Mouse (Mus musculus): ENCODE results near the gene Usp54. TPM values are rescaled to one million over a fixed set of nuclear protein-coding genes. Genes with fewer than 3 reads are reported as not detected.

Gene Usp54
- polyA plus RNA-seq, 1 experiment from 2014 or later = 0.58 TPM

DNA sequence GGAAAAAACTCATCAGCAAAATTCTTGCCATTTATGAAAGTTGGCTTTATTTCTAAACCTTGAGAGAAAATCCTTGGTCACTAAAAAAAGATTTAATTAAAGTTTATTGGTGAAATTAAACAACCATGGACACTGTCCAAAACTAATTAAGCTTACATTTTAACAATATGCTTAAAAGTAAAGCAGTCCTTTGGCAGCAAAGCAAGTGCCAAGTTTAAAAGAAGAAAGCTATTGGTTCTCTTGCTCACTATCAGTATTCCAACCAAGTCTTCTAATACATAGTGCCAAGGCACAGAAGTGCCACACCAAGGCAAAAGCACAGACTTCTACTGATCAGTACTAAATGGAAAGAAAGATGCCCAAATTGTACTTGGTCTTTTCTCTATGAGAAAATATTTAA lies 21.7 kb downstream of the Usp54 start:
- Histone ChIP-seq H3K4me1 (ENCODE audit: insufficient read depth) (peaks cover 8% of the 10 kb centered on the region; the same call in 1 of the 2 replicates), H3K27ac (ENCODE audit: low read depth) (no peak overlapping the region), H3K4me2 (ENCODE audit: low read depth, low read length) (no peak overlapping the region), H3K27me3 (ENCODE audit: insufficient read depth, low read length) (no peaks in the 10 kb centered on the region), H3K36me3 (replicated peaks; ENCODE audit: insufficient read depth, low read length) (no peaks in the 10 kb centered on the region), H3K9ac (replicated peaks) (no peak overlapping the region), H3K4me3 (ENCODE audit: low read depth, low read length) (no peak overlapping the region), H3K9me3 (ENCODE audit: low read length) (no peaks in the 10 kb centered on the region)
- ATAC-seq (no peak), DNase-seq (no peak)
- TF ChIP-seq CTCF (IDR thresholded peaks at IDR 0.05; ENCODE audit: low read depth) (no peak), EP300 (IDR thresholded peaks at IDR 0.05; ENCODE audit: low read depth) (no peak)

DNA sequence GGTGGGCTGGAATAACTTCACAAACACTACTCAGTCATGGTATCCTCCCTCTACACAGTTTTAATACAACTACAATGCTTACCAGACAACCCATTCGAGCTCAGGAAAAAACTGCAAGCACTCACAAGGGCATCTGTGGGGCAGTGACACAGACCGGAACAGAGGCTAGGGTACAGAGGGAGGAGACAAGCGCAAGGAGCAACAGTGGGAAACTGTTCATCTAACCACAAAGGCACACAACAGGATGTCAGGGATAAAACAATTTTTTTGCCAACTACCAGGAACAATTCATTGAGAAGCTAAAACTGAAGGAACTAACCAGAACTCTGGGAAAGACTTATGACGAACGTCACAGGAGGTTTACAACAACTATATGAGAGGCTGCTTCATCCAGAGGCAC lies 22.7 kb downstream of the Usp54 start:
- Histone ChIP-seq H3K4me2 (ENCODE audit: low read depth, low read length) (peak overlapping the region; percentile 7; the same call in 1 of the 2 replicates), H3K27me3 (ENCODE audit: insufficient read depth, low read length) (no peaks in the 10 kb centered on the region), H3K27ac (ENCODE audit: low read depth) (peak overlapping the region; percentile 46; the same call in 1 of the 2 replicates), H3K9ac (replicated peaks) (no peak overlapping the region), H3K36me3 (replicated peaks; ENCODE audit: insufficient read depth, low read length) (no peaks in the 10 kb centered on the region), H3K4me1 (ENCODE audit: insufficient read depth) (peaks cover 8% of the 10 kb centered on the region; the same call in 1 of the 2 replicates), H3K9me3 (ENCODE audit: low read length) (no peaks in the 10 kb centered on the region), H3K4me3 (ENCODE audit: low read depth, low read length) (no peak overlapping the region)
- TF ChIP-seq EP300 (IDR thresholded peaks at IDR 0.05; ENCODE audit: low read depth) = no peak
- TF ChIP-seq CTCF (IDR thresholded peaks at IDR 0.05; ENCODE audit: low read depth) = no peak
- 31% methylated on average over 5 of the region's 5 CpGs for WGBS (ENCODE audit: insufficient replicate concordance)
- DNase-seq (no peak), ATAC-seq (peak; percentile 49)

DNA sequence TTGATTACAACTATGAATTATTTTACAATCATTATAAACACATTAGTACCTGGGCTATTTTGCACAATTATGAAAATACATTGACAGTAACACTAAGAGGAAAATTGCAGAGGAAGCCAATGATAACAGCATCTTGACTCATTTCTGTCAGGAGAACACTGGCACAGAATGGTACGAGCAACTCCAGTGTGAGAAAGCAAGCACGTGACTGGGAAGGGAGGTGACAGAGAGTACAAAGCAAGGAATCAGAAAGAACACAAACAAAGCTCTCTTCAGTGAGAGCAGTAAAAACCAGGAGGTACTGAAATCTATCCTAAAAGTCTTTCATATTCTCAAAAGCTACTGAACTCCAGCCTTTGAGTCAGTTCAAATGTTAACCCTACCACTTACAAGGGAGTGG lies 24.4 kb downstream of the Usp54 start:
- no peak overlapping the region for H3K27ac ChIP-seq (ENCODE audit: low read depth)
- DNase-seq (no peak), ATAC-seq (no peak)
- no peaks in the 10 kb centered on the region for H3K36me3 ChIP-seq (replicated peaks; ENCODE audit: insufficient read depth, low read length)
- H3K4me3 ChIP-seq (ENCODE audit: low read depth, low read length) = no peak overlapping the region
- H3K9me3 ChIP-seq (ENCODE audit: low read length) = no peaks in the 10 kb centered on the region
- H3K9ac ChIP-seq (replicated peaks) = no peak overlapping the region
- peaks cover 8% of the 10 kb centered on the region; the same call in 1 of the 2 replicates for H3K4me1 ChIP-seq (ENCODE audit: insufficient read depth)
- WGBS (ENCODE audit: insufficient replicate concordance) = 35% methylated on average over 2 of the region's 2 CpGs
- TF ChIP-seq CTCF (IDR thresholded peaks at IDR 0.05; ENCODE audit: low read depth) = no peak
- TF ChIP-seq EP300 (IDR thresholded peaks at IDR 0.05; ENCODE audit: low read depth) = no peak
- no peaks in the 10 kb centered on the region for H3K27me3 ChIP-seq (ENCODE audit: insufficient read depth, low read length)
- H3K4me2 ChIP-seq (ENCODE audit: low read depth, low read length) = no peak overlapping the region

DNA sequence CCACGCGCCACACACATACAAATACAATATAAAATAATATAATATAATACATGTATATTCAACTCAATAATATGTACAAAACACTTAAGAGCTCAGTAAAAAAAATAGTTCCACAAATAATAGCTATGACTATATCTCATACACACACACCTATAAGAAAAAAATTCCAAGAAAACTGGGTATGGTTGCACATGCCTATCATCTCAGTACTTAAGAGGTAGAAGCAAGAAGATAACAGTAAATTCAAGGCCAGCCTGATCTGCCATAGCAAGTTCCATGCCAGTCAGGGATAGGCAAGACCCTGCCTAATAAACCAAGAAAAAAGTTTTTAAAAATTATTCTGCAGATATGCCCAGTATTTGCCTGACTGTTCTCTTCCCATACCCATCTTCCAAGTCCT lies 25.8 kb downstream of the Usp54 start:
- no peaks in the 10 kb centered on the region for H3K36me3 ChIP-seq (replicated peaks; ENCODE audit: insufficient read depth, low read length)
- no peak overlapping the region for H3K27ac ChIP-seq (ENCODE audit: low read depth)
- no peaks in the 10 kb centered on the region for H3K27me3 ChIP-seq (ENCODE audit: insufficient read depth, low read length)
- peaks cover 8% of the 10 kb centered on the region; the same call in 1 of the 2 replicates for H3K4me1 ChIP-seq (ENCODE audit: insufficient read depth)
- TF ChIP-seq CTCF (IDR thresholded peaks at IDR 0.05; ENCODE audit: low read depth) (no peak), EP300 (IDR thresholded peaks at IDR 0.05; ENCODE audit: low read depth) (no peak)
- DNase-seq (no peak), ATAC-seq (no peak)
- WGBS (ENCODE audit: insufficient replicate concordance) = 91% methylated on average over 2 of the region's 2 CpGs
- no peak overlapping the region for H3K4me2 ChIP-seq (ENCODE audit: low read depth, low read length)
- H3K9ac ChIP-seq (replicated peaks) = no peak overlapping the region
- no peaks in the 10 kb centered on the region for H3K9me3 ChIP-seq (ENCODE audit: low read length)
- H3K4me3 ChIP-seq (ENCODE audit: low read depth, low read length) = no peak overlapping the region

DNA sequence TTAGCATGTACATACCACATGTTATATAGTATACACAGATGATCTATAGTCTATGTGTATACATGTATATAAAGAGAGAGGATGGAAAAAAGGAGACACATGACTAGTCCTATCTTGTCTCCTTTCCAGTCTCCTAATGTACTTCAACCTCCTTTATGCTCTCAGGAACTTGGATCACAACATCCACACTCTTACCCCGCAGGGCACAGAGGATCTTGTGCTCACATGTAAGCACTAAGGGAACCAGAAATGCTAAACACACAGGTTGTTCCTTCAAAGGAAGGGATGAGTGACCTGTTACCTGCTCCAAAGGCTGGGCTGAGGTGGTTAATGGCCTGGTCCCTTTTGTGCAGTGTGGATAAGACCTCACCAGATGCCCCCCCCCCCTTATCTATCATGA lies 28.0 kb downstream of the Usp54 start:
- no peak for ATAC-seq
- no peaks in the 10 kb centered on the region for H3K9me3 ChIP-seq (ENCODE audit: low read length)
- no peak for DNase-seq
- no peak overlapping the region for H3K27ac ChIP-seq (ENCODE audit: low read depth)
- H3K4me3 ChIP-seq (ENCODE audit: low read depth, low read length) = no peak overlapping the region
- H3K4me1 ChIP-seq (ENCODE audit: insufficient read depth) = 0 out of 2 replicates have a peak, but pooled peaks cover 2% of the 10 kb centered on the region
- no peaks in the 10 kb centered on the region for H3K36me3 ChIP-seq (replicated peaks; ENCODE audit: insufficient read depth, low read length)
- H3K27me3 ChIP-seq (ENCODE audit: insufficient read depth, low read length) = no peaks in the 10 kb centered on the region
- 90% methylated on average over 1 of the region's 1 CpGs for WGBS (ENCODE audit: insufficient replicate concordance)
- no peak overlapping the region for H3K4me2 ChIP-seq (ENCODE audit: low read depth, low read length)
- no peak for TF ChIP-seq CTCF (IDR thresholded peaks at IDR 0.05; ENCODE audit: low read depth)
- no peak for TF ChIP-seq EP300 (IDR thresholded peaks at IDR 0.05; ENCODE audit: low read depth)
- H3K9ac ChIP-seq (replicated peaks) = no peak overlapping the region

DNA sequence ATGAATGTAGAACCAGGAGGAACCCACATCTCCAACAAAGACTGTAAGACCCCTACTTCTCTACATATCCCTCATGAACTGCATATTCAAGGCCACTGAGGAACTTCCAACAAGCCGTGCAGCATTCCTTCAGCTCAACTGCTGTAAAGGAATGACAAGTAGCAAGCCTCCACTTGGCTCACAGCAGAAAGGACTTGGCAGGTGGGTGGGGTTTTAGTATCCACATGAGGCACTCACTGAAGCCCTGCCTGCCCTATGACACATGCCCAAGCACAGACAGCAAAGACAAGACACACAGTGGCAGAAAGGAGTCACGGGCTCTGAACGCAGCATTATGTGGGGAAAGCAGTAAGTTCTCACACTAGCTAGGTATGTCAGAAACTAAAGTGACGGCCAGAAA lies 30.7 kb downstream of the Usp54 start:
- Histone ChIP-seq H3K27me3 (ENCODE audit: insufficient read depth, low read length) (no peaks in the 10 kb centered on the region), H3K27ac (ENCODE audit: low read depth) (no peak overlapping the region), H3K36me3 (replicated peaks; ENCODE audit: insufficient read depth, low read length) (no peaks in the 10 kb centered on the region), H3K9ac (replicated peaks) (no peak overlapping the region), H3K4me1 (ENCODE audit: insufficient read depth) (0 out of 2 replicates have a peak, but pooled peaks cover 5% of the 10 kb centered on the region), H3K4me3 (ENCODE audit: low read depth, low read length) (no peak overlapping the region), H3K4me2 (ENCODE audit: low read depth, low read length) (no peak overlapping the region), H3K9me3 (ENCODE audit: low read length) (no peaks in the 10 kb centered on the region)
- DNase-seq = no peak
- TF ChIP-seq CTCF (IDR thresholded peaks at IDR 0.05; ENCODE audit: low read depth) = no peak
- no peak for TF ChIP-seq EP300 (IDR thresholded peaks at IDR 0.05; ENCODE audit: low read depth)
- WGBS (ENCODE audit: insufficient replicate concordance) = 90% methylated on average over 4 of the region's 4 CpGs
- ATAC-seq = no peak

DNA sequence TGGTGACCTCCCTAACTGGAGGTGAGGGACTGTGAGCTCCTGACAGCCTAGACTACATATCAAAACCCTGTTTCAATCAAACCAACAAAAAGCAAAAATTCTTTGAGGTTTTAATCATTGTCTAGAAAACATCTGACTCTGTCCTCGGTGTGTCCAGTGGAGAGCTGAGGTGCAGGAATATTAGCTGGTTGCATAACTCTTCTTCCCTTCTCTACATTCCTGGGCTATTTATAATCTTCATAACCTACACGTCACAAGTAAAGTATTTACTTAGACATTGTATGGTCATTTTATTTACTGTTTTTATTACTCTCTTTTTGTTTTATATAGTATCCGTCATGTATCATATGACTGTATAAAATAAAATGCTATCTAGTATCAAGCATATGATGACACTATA lies 31.3 kb downstream of the Usp54 start:
- Histone ChIP-seq H3K36me3 (replicated peaks; ENCODE audit: insufficient read depth, low read length) (no peaks in the 10 kb centered on the region), H3K27ac (ENCODE audit: low read depth) (no peak overlapping the region), H3K9ac (replicated peaks) (no peak overlapping the region), H3K27me3 (ENCODE audit: insufficient read depth, low read length) (no peaks in the 10 kb centered on the region), H3K4me1 (ENCODE audit: insufficient read depth) (0 out of 2 replicates have a peak, but pooled peaks cover 5% of the 10 kb centered on the region), H3K4me2 (ENCODE audit: low read depth, low read length) (no peak overlapping the region), H3K4me3 (ENCODE audit: low read depth, low read length) (no peak overlapping the region), H3K9me3 (ENCODE audit: low read length) (no peaks in the 10 kb centered on the region)
- no peak for ATAC-seq
- DNase-seq = no peak
- WGBS (ENCODE audit: insufficient replicate concordance) = 69% methylated on average over 3 of the region's 3 CpGs
- TF ChIP-seq CTCF (IDR thresholded peaks at IDR 0.05; ENCODE audit: low read depth) (no peak), EP300 (IDR thresholded peaks at IDR 0.05; ENCODE audit: low read depth) (no peak)
